Comparison of ENCODE assay signal across 9 mouse cellular contexts in the genomic region with DNA sequence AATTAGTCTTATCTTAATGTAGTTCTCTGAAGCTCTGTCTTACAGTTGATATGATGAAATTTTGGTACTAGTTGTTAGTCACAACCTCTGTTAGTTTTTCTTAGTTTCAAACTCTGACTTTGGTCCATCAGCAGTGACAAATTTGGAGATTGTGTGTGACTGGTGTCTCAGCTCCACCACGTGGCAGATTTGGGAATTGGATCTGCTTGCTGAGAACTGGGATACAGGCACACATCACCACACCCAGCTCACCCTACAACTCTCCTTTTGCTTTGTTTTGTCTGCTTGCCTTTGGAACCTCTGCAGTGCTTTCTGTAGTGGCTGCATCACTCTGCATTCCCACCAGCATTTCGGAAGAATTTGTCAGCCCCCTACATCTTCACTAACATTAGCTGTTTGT. TPM values are rescaled to one million over a fixed set of nuclear protein-coding genes. Genes with fewer than 3 reads are reported as not detected.
DNase-seq lines count a peak whose midpoint lies in the region; ATAC-seq lines count a peak whose summit lies in the region.
"Had no signal": no experiment of that assay in that cellular context is flagged by ENCODE, and none has a peak within 500 bp of the region (broad histone marks: within the 10 kb centered on the region; RNA-seq: fewer than 3 reads in every experiment).

No protein-coding gene starts in this region.

- H3K4me3 ChIP-seq in hindbrain, embryonic 11.5 days (ENCODE audit: low read depth, low read length): no peak overlapping the region
- no peak overlapping the region for H3K4me3 ChIP-seq in hindbrain, embryonic 12.5 days

- intact Hi-C loops in heart, postnatal 25 days (cut with DNase I): loop anchor here (1.0 to 5.0 kb wide), 2 partner anchors 39 to 53 kb away; no protein-coding TSS in a partner anchor
- intact Hi-C loops in left cerebral cortex, postnatal 14 days (cut with DNase I): loop anchor here (5.0 to 10.0 kb wide), 2 partner anchors 314 to 516 kb away; no protein-coding TSS in a partner anchor

- 18% methylated on average over 2 of the region's 2 CpGs for WGBS in hindbrain, embryonic 11.5 days
- 15% methylated on average over 2 of the region's 2 CpGs for WGBS in hindbrain, embryonic 12.5 days

- DNase-seq in hindbrain, embryonic 11.5 days (ENCODE audit: low spot score): peak; percentile 75
- DNase-seq in adrenal gland, adult 2 months: peak; percentile 82
- peak; percentile 76 for DNase-seq in embryo, embryonic 10.5 days (ENCODE audit: low spot score)
- DNase-seq in heart, postnatal 25 days (ENCODE audit: low spot score): peak; percentile 27
- DNase-seq in left cerebral cortex, postnatal 14 days (ENCODE audit: low spot score in 2 of 2): peak; percentile 76 to 82
- DNase-seq in natural killer cell, adult 2 months (ENCODE audit: low spot score in 2 of 2): peak; percentile 22 to 54
- DNase-seq in thymus, adult 18-20 months: peak; percentile 13 to 14

- H3K4me2 ChIP-seq in hindbrain, embryonic 11.5 days (replicated peaks; ENCODE audit: low read depth, low read length): no peak overlapping the region
- no peak overlapping the region for H3K4me2 ChIP-seq in hindbrain, embryonic 12.5 days (replicated peaks)

- no peaks in the 10 kb centered on the region for H3K27me3 ChIP-seq in hindbrain, embryonic 11.5 days (ENCODE audit: control insufficient read depth, insufficient read depth, low read length)
- no peaks in the 10 kb centered on the region for H3K27me3 ChIP-seq in hindbrain, embryonic 12.5 days

- no peaks in the 10 kb centered on the region for H3K36me3 ChIP-seq in hindbrain, embryonic 11.5 days (ENCODE audit: control insufficient read depth, insufficient read depth, low read length)
- H3K36me3 ChIP-seq in hindbrain, embryonic 12.5 days: no peaks in the 10 kb centered on the region

- H3K4me1 ChIP-seq in hindbrain, embryonic 11.5 days (replicated peaks; ENCODE audit: control insufficient read depth, insufficient read depth, low read length): no peaks in the 10 kb centered on the region
- no peaks in the 10 kb centered on the region for H3K4me1 ChIP-seq in hindbrain, embryonic 12.5 days

- no peak overlapping the region for H3K9ac ChIP-seq in hindbrain, embryonic 11.5 days (ENCODE audit: low read depth, low read length)
- H3K9ac ChIP-seq in hindbrain, embryonic 12.5 days: no peak overlapping the region

- no peak for ATAC-seq in hindbrain, embryonic 11.5 days (ENCODE audit: low FRiP score)
- no peak for ATAC-seq in hindbrain, embryonic 12.5 days (ENCODE audit: low FRiP score)

- no peak overlapping the region for H3K27ac ChIP-seq in hindbrain, embryonic 11.5 days (ENCODE audit: low read depth, low read length)
- H3K27ac ChIP-seq in hindbrain, embryonic 12.5 days: no peak overlapping the region
- H3K27ac ChIP-seq: macrophage had no signal

- no peaks in the 10 kb centered on the region for H3K9me3 ChIP-seq in hindbrain, embryonic 11.5 days (ENCODE audit: control insufficient read depth, low read length)
- H3K9me3 ChIP-seq in hindbrain, embryonic 12.5 days (replicated peaks): no peaks in the 10 kb centered on the region

RNA-seq across cellular contexts. Expression of gene Brms1l, which starts 5.0 kb away (rescaled TPM):
- 35.4 and 38.0 TPM in 2 replicates for polyA plus RNA-seq in hindbrain, embryonic 11.5 days (2014; fragmentation: Nextera tagmentation; extraction: Ambion mirVana)
- polyA plus RNA-seq in hindbrain, embryonic 12.5 days (2016; fragmentation: Nextera tagmentation; extraction: Ambion mirVana): 45.3 and 45.6 TPM in 2 replicates
- 10 to 100 TPM; 36.3 to 39.8 TPM for total RNA-seq in adrenal gland, adult 2 months (2021)
- 5.1 and 5.6 TPM in 2 replicates for polyA plus RNA-seq in adrenal gland, adult 2 months (2012; rRNA removed)
- total RNA-seq in heart, postnatal 25 days (2021): 10 to 100 TPM; 22.3 to 22.9 TPM
- 10 to 100 TPM; 58.7 to 63.8 TPM for total RNA-seq in left cerebral cortex, postnatal 14 days (2021)

RNA-seq across cellular contexts. Expression of gene Ralgapa1, which starts 10.1 kb away (rescaled TPM):
- 20.7 and 25.7 TPM in 2 replicates for polyA plus RNA-seq in hindbrain, embryonic 11.5 days (2014; fragmentation: Nextera tagmentation; extraction: Ambion mirVana)
- polyA plus RNA-seq in hindbrain, embryonic 12.5 days (2016; fragmentation: Nextera tagmentation; extraction: Ambion mirVana): 28.4 and 31.4 TPM in 2 replicates
- 10 to 100 TPM; 52.5 to 83.6 TPM for total RNA-seq in adrenal gland, adult 2 months (2021)
- polyA plus RNA-seq in adrenal gland, adult 2 months (2012; rRNA removed): 22.2 and 22.7 TPM in 2 replicates
- 10 to 100 TPM; 56.1 to 64.5 TPM for total RNA-seq in heart, postnatal 25 days (2021)
- 100 to 1,000 TPM; 112 to 126 TPM for total RNA-seq in left cerebral cortex, postnatal 14 days (2021)

Comparison
In these comparisons a context has a peak if more than half of its experiments do, and no peak if none do; other contexts are left out.
1. DNase-seq: peak in every context shown above with its lines; median percentile 82 in adrenal gland, adult 2 months; 79 in left cerebral cortex, postnatal 14 days; 76 in embryo, embryonic 10.5 days; 75 in hindbrain, embryonic 11.5 days; 38 in natural killer cell, adult 2 months; 27 in heart, postnatal 25 days; 14 in thymus, adult 18-20 months.